Mouse (Mus musculus) brain, adult 2 months (tissue): ENCODE data around the gene Gm17332.
"Not testable (repeated sequence)": the region's sequence is repeated elsewhere in the genome, so short reads cannot be mapped to it uniquely, and the experiment has no call there.

Experiments
- DNase-seq: peaks from one replicate; pipeline ENCODE4 v3.0.0; 2011; ENCODE audit warnings: low read depth, low spot score

Gene Gm17332

GRCm38 (mm10) chr11:31182362-31182761, at the start of gene Gm17332:
Gene Gm17332, minus strand, starts transcription at chr11:31182462.
- DNase-seq = no peak

DNA sequence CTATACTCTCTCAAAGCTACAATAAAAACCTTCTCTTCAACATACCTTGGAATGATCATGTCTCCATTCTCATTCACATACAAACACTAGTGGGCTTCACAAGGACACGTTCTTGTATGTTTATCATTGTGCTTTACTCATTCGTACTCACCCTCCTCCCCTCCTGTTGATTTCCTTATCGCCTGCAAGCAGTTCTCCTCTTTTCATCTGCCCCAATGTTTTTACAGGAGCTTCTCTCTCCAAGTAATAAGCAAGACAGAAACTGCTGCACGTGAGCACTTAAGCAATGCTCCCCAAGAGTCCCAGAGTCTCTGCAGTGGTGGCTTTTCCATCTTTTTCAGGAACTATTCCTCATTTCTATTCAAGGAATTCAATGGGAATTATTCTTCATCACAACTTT, 47.7 kb upstream of the Gm17332 start:
- DNase-seq = no peak

DNA sequence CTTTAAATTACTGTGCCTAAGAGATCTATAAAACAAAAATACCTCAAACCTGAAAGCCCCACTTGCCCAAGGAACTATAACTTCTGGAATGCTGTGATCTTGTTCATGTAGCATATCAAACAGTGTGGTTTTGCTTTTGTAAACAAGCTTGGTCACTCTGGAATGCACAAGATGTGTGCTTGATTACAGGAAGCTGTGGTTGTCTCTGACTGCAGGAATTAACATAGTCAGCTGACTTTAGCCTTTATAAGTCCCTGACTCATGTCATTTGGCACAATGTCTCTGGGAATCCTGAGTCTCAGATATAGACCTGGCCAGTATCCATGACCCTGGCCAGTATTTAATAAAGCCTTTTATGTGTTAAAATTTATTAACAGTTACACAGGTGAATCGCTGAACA, 43.1 kb upstream of the Gm17332 start:
- no peak for DNase-seq

- DNase-seq = no peak
Observed at GRCm38 (mm10) chr11:31218009-31218408, 35.7 kb upstream of the Gm17332 start.

- DNase-seq = peak; percentile 4
Observed at GRCm38 (mm10) chr11:31195621-31196363, 13.5 kb upstream of the Gm17332 start.

- no peak for DNase-seq
Observed at GRCm38 (mm10) chr11:31194761-31195160, 12.5 kb upstream of the Gm17332 start.

DNA sequence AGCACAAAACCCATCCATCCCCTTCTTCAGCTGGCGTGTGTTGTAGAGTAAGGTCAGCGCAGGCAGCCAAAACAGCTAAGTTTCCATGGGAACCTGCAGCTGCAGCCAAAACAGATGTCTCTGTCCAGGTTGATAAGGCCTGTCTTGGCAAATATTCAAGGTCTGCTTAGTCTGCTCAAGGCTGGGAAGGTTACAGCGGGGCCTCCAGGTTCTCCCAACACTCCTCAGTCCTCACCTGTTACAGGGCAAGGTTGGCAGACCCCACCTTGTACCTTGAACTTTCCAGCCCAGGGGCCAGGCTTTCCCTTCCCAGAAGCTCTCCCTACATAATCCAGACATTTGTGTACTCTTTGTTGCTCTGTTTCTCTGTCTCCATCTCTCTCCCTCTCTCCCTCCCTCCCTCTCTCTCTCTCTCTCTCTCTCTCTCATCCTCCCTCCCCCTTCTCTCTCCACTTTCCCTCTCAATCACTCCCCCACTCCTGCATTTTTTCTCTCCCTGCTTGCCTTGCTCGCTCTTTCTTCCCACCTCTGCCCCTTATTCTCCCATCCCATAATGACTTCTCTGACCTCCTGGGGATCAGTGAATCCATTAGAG, 12.1 kb downstream of the Gm17332 start:
- peak; percentile 27 for DNase-seq

DNA sequence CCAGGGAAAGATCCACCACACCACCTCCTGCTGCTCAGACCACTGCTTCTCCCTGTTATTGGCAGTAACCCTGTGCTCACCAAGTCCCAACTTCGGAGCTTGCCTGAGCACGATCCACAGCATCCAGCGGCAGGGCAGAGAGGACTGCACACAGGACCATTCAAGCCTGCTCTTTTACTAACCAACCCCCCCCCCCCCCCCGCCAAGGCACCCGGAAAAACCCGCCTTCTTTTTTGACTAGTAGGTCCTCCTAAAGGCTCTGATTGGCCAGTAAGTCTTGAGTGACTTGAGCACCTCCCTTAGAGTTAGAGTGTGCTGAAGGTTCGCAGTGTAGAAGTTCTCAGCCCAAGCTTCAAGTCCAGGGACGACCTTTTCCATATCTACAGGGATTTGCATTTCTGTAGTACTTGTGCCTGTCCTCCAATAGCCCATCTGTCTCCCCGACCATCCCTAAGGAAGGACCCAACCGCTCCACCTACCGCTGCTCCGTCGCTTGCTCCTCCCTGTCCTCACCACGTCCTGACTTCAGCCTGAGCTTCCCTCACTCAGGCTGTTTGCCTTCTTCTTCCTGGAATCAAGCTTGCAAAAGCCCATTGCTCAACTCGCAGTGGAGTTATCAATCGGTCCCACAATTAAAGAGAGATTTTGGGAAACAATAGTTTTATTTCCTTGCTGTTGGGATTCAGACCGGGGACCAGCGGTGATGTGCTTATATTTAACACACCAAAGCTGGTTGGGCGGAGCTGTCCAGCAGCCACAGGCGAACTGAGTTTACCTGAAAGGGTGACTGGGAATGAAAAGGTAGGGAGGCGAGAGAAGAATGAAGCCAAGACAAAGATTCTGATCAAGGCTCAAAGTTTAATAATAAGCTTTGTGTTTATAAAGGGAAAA, 12.9 kb downstream of the Gm17332 start:
- peak; percentile 78 for DNase-seq

GRCm38 (mm10) chr11:31168831-31169160, 13.5 kb downstream of the Gm17332 start:
- peak; percentile 16 for DNase-seq

DNA sequence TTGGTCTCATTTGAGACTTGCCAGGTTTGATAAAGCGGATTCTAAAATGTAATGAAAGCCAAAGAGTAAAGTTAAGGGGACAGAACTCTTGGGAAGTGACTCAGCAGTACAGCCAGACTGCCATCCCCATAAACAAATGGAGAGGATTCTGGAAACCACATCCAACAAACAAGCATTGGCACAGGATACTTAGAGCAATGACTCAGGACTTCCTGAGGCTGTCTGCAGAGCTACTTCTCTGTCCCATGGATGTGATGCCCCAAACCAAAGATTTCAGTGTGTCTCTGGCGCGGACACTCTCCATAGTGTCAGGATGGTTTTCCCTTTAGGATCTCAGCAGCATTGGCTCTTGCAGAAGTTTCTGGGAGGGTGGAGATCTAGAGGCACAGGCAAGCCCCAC, 25.2 kb downstream of the Gm17332 start:
- peak; percentile 2 for DNase-seq

DNA sequence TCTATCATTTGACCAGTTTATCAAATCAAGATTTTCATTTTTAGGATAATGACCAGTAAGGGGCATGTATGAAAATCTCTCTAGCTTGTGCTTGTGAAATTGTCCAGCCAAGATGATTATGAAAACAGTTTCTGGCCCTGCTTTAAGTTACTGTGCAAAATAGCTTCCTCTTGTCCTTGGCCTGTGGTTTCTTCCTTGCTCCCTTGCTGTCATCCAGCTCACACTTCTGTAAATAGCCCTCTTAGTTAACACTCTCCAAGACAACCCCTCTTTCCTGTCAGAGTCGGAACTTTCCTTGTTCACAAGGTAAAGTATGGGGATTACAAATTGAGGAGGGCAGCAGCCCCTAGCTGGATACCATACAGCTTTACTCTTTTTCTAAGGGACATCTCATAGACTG, 43.9 kb downstream of the Gm17332 start:
- not testable (repeated sequence) for DNase-seq

DNA sequence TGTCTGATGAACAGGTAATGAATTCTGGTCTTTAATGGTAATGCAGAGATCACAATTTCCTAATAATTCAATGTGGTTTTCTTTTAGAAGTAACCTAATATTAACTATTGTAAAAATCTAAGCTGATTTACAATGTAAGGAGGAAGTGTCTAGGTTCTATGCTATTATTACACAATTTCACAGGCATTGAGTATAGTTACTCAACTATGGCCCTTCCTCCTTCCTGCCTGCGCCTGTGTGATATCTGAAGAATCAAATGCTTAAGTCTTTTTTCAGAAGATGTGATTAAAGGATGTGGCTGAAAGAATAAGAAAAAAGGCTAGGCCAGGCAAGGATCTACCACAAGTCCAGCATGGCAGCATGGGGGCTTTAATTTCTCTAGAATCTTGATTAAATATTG, 47.4 kb downstream of the Gm17332 start:
- DNase-seq = not testable (repeated sequence)

- not testable (repeated sequence) for DNase-seq
Observed at GRCm38 (mm10) chr11:31133726-31134125, 48.5 kb downstream of the Gm17332 start.
